Mouse (Mus musculus): ENCODE measurements around the gene Pga5.

- TF ChIP-seq CTCF (IDR thresholded peaks at IDR 0.05; ENCODE audit: borderline replicate concordance, extremely low read depth, insufficient read depth, insufficient read length) = no peak
- TF ChIP-seq POLR2A (IDR thresholded peaks at IDR 0.05; ENCODE audit: borderline replicate concordance, extremely low read depth, insufficient read depth, insufficient read length, poor library complexity, severe bottlenecking) = no peak
These were observed 4.6 kb downstream of the Pga5 start for GRCm38 (mm10) chr19:10673275-10673674.

All from brain, embryonic 14.5 days (tissue).